Mouse (Mus musculus) liver, embryonic 14.5 days (tissue): ENCODE measurements around the gene Naaladl2.

Experiments used
- CTCF ChIP-seq: IDR thresholded peaks from 2 replicates; pipeline ENCODE4 v1.5.1; 2016; ENCODE audit warnings: antibody characterized with exemption, low read depth, control low read depth
- EP300 ChIP-seq: IDR thresholded peaks from 2 replicates; pipeline ENCODE4 v1.6.1; 2016; ENCODE audit warnings: antibody characterized with exemption, low read depth

- no peak for TF ChIP-seq CTCF
- no peak for TF ChIP-seq EP300
Measured at GRCm38 (mm10) chr3:23865688-23866087, 1278.4 kb downstream of the Naaladl2 start.
